Mouse (Mus musculus) cerebellum, postnatal 25 days (tissue): ENCODE measurements at regions not wholly inside any gene's neighbourhood (a gene's known extent, or its start where the extent isn't known, plus 50 kb on each side); places are given as distances from the start of the nearest gene placed in this dataset.
A peak's percentile ranks its signal among the peaks of the same experiment; 100 is the strongest.
"Not testable (repeated sequence)": the region's sequence is repeated elsewhere in the genome, so short reads cannot be mapped to it uniquely, and the experiment has no call there.

Source experiments
- DNase-seq, 2 experiments: peaks; one replicate each; pipeline ENCODE4 v3.0.0; 2021; ENCODE audit warnings: mixed read lengths in 2 of 2

DNA sequence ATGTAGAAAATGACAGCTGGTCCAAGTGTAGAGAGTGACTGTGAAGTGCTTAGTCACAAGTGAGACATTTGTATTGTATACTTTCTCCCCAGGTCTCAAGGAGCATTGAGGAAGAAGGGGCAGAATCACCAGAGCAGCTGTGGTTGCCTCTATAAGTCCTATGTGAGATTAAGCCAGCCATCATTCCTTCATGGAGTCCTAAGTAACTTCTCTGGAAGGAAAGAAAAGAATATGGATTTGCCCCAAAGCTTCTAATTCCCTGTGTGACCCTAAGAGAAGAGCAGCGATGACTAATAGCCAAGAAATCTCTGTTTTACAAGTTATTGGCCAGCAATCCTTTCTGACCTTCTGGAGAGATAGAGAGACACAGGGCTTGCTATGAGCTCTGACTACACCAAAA is 856.5 kb downstream of the Gm9195 start:
- no peak for DNase-seq

DNA sequence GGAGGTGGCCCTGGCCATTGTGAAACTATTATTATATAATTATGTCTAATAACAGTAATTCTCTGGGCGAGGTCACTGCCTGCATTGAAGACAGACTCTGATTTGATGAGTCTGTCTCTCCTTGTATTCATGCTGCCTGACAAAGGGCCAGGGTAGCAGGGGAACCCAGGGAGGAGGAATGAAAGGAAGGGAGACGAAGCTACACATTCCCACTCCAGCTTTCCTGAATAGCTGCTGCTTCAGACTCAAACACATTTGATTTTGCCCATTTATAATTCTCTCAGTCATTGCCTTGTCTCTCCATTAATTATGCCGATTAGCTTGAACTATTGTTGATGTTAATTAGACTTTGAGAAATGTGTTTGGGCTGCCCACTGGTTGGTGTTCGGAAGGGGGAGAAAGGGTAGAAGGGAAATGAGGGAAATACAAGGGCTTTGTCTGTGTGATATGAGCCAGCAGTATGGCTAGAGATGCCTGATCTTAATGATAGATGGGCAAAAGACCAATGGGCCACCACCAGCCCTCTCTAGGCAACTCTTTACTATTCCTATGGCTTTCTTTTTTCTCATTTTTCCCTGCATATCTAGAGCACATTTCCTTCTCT is 881.8 kb downstream of the Gm9195 start:
- DNase-seq, result no peak

DNA sequence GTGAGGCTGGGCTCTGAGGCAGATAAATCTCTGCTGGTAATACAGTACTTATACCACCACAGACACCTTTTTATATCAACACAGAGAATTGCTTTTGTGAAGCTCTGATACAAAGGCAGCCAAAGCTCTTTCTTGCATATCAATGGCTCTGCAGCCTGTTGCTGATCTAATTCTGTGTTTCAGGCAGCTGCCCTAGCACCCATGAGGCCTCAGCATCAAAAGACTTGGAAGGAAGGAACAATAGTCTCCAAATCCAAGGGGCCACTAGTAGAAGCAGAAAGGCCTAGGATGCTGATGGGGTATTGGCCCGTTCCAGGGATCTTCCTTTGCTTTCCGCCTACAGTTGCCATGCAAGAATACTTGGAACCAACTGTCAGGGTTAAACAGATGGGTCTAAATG is 887.9 kb downstream of the Gm9195 start:
- DNase-seq, result no peak

DNA sequence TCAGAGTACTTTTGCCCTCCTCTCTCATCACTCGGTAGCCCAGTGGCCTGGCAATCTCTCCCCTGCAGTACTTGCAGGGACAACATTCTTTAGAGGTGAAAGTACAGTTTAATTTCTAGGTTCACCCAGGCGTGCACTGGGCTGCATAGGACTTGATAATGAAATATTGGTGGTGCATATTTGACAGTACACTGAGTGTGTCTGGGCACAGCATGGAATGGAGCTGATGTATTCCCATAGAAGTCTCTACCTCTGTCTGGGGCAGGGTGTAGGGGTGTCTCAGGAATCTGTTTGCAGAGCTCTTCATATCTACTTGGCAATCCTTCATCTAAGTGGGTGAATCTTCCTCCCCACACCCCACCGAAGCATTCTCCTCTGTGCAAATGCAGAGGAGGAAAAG is 893.8 kb downstream of the Gm9195 start:
- no peak for DNase-seq

DNA sequence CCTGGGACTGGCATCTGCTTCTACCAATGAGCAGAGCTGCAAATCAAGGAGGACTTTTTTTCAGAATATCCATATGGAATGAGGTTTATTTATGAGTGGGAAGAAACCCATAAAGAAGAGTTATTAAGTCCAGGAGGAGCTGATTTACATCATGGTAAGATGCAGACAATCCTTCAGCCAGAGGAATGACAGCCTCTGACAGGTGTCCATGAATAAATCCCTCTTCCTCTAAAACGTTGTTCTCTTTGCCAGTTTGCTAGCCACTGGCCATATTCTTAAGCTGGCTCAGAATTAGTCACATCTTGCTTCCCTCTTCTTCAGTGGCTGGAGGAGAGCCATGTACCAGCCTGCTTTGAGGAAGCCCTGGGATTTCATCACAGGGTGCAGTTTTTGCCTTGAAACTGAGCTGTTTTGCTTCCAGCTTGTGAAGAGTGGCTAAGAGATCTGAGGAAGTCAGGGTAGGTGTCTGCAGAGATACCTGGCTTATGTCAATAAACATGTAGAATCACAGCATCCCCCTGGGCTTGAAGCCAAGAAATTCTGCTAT is 902.9 kb downstream of the Gm9195 start:
- DNase-seq, result no peak

DNA sequence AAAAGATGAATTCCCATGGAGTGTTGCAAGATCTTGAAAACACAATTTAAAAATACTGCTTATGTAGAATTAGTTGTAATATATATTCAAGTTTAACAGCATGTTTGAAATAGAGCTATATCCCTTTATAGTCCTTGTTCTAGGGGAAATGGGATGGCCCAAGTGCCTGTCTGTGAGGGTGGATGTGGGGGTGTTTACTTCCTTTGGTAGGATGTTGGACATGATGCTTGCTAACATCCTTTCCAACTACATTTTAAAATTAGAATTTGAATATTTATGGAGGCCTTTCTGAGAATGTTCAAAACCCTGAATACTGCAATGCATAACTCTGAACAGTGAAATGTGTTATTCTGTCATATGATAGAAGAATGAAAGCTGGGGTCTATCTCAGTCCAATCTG is 903.6 kb downstream of the Gm9195 start:
- no peak for DNase-seq

DNA sequence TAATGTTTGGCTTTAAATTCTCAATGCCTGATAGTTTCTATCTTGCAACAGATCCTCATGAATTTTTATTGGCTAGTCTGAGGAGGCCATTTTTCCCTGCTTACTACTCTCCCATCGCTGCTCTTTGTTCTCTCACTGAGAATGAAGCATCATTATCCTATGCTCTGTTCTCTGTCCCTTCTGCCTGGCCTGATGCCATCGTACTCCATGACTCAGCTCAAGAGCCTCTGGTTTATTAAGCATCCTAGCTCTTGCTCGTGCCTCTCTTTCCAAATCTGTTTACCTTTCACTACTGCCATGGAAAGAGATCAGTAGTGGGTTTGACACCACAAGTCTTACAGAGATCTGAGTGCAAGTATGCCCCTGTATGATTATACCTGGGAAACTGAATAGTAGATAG is 926.8 kb downstream of the Gm9195 start:
- DNase-seq, result no peak

DNA sequence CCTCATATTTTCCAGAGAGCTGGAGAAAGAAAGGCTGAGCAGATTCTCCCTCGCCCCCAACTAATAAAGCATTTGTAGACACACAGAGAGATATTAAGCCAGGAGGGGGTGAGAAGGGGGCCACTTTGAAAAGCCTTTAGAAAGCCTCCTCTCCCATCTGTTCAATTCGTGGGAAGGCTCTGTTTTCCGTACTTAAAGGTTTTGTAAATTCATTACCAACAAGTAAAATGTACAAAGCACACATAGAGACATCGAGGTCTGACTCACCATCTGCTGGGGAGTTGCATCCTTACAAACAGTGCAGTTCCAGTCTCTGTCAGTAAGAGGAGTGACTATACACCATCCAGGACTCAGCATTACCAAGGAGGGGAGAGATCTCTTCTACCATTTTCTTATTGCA is 929.7 kb downstream of the Gm9195 start:
- DNase-seq, result no peak

DNA sequence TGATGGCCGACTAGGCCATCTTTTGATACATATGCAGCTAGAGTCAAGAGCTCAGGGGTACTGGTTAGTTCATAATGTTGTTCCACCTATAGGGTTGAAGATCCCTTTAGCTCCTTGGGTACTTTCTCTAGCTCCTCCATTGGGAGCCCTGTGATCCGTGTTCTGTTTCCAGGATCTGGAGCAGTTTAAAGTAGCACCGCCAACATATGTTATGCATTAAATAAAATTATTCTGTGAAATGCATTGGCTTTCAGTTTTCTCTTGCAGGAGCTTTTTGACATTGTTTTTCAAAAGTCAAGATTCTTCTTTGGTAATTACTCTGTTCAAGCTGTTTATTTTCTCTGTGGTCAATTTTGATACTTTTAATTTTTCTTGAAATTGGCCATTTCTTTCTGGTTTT is 937.3 kb downstream of the Gm9195 start:
- DNase-seq, result not testable (repeated sequence)

DNA sequence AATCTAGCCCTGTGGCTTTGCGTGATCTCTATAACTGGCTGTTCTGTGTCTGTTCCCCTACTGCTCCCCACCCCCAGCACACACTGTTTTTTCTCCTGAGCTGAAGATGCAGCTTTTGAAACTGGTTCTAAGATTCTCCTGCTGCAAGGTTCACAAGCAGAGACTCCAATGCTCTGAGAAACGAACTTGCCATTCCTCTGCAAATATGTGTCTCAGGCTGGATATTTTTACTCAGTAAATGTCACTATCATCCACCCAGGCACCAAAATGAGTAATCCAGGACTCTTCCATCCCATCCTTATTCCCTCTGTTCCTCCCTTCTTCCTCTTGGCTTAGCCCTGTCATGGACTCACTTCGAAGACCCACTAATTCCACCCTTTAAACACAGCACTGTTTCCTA is 943.9 kb upstream of the Fam160b2 start:
- no peak for DNase-seq

DNA sequence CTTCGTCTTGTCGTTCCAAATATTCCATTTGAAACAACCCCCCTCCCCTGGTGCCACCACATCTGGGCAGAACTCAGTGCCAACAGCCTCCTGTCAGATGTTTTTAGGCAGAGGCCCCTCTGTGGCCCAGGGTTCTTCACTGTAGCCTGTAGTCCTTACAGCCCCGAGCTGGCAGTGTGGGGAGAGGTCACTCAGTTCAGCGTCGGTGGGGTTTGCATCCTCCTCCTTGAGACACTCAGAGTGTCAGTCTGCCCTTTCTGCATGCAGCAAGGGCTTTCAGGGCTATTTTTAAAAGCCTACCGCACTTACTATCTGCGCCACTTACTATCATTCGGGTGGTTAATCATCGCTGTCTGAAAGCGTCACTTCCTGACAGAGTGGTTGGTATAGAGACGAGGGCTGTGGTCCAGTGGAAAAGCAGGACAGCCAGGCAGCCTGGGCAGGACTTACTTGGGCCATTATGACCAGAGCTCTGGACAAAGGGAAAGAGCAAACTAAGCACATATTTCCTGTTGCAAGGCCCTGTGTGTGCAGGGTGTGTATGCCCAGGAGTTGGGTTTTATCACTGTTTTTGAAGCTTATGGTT is 932.5 kb upstream of the Fam160b2 start:
- no peak for DNase-seq

DNA sequence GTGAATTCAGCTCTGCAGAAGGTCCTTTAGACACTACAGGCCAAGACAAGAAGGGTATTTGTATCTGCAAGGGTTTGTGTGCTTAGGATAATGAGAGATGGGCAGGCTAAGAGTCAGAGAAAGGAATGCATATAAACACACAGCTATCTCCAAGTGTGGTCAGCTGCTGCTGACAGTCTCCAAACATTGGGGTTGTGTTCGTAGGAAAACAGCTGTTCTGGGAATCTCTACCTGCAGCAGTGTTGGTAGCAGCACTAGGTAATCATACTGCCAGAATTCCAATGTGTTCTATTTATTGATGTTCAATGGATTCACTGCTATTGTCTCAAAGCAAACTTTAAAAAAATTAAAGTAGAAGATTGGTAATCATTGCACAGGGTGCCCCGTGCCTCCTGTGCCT is 931.7 kb upstream of the Fam160b2 start:
- no peak for DNase-seq

DNA sequence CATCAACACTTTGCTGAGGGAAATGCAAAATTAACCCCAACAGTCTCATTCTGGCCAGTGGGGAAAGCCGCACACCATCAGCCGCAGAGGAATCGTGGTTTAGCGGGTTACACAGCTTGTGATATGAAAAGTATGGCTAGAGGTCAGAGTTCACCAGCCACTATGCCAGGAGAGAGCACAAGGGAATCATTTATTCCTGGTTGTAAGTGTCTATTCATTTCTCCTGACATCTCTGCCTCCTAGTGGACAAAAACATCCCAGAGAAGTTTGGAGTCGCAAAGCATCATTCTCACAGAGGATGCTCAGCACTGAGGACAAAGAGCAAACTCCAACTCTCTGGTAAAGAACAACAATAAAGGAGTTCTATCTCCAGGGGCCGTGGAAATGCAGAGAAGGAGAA is 930.8 kb upstream of the Fam160b2 start:
- DNase-seq, result peak in 1 of 2 experiments; percentile 3

DNA sequence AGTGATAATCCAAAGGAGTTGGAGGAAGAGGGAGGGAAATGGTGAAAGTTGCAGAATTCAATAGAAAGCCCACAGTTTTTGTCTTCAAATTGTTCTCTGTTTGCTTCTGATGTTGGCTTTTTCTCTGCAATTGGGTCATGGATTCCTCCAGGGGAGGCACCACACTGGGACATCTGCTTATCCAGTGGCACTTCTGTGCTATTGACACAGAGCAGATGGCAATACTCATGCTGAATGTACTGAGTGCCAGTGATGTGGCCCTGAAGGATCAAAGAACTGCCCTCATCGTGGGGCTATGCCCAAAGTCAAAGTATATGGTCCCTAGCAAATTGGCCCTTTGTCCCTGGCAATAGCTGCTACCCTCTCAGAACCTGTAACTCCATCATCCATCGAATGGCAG is 918.9 kb upstream of the Fam160b2 start:
- DNase-seq, result peak; percentile 31 to 45

DNA sequence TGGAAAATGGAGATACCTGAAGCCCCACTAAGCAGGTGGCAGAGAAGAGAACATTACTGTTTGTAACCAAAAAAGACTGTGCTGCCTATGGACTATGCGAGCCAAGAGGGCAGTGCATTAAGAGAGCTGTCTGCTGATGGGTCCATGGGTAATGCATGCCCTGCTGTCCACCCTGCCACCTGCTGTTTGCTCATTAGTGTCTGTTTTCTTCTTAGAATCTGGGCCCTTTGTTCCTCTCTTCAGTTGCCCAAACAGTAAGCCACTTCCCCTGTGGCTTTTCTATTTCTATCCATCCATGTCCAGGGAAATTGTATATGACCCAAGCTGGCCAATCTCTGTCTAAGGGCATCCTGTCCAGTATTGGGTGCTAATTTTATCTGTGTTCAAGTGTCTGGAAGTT is 901.2 kb upstream of the Fam160b2 start:
- DNase-seq, result peak in 1 of 2 experiments; percentile 9

DNA sequence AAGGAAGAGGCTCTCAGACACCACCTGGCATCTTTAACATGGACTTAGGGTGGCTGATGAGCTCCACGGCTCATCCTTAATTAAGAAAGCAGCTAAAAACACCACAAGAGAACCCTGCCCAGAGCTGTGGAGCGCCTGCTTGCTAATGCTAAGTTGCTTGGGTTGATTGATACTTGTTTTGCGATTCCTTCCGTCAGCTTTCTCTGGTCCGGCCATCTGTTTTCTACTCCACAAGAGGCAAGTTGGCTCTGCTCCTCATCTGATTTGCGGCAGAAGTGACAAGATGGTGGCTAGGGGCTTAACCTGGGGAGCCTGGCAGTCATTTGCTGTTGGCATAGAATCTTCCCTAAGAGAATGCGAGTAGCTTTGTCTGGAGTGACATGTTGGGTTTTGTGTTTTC is 891.6 kb upstream of the Fam160b2 start:
- DNase-seq, result peak; percentile 29 to 40

DNA sequence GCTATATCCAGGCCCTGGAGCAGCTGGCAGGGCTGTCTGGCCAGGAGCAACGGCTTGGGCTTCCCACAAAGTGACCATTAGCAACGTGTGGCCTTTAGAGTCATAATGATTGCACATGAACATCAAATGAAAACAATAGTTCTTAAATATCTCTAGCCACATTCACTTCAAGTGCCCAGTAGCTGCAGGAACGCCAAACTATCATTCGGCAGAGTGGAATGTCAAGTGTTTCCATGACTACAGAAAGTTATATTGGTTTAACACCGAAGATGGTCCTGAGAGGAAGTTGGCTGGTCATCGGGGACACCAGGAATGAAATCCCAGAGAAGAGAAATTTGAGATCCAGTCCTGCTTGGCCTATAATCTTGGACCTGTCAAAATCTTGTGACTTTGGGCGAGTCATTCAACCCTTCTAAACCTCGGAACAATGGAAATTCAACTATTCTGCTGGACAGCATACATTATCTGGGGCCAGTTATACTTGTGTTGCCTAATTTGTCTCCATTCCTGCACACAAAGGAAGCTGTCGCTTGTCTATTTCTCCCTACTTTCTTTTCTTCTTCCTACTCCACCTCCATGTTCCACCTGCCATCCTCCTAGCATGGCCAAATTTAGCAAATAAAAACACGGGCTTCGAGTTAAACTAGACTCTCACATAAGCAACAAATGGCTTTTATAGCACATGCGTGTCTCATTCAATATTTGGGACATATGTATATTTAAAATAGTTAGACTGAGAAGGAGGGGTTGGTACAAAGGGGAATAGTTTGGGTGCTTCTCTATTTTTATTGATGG is 886.7 kb upstream of the Fam160b2 start:
- no peak for DNase-seq

DNA sequence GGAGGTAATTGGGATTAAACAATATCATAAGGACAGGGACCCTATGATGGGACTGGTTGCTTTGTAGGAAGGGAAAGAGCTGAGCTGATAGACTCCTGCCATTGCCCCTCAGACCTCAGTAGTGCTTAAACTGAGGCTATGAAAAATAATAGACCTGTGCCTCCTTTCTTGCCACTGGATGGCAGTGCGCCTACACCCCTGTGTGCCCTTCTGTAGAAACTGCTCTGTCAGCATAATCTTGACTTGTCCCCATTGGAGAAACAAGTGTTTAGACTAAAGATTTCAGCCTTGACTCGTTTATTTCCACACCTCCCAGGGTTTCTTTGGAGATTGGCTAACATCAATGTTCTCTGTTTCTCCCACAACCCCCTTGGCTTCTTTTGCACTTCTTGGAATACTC is 876.0 kb upstream of the Fam160b2 start:
- peak in 1 of 2 experiments; percentile 11 for DNase-seq

DNA sequence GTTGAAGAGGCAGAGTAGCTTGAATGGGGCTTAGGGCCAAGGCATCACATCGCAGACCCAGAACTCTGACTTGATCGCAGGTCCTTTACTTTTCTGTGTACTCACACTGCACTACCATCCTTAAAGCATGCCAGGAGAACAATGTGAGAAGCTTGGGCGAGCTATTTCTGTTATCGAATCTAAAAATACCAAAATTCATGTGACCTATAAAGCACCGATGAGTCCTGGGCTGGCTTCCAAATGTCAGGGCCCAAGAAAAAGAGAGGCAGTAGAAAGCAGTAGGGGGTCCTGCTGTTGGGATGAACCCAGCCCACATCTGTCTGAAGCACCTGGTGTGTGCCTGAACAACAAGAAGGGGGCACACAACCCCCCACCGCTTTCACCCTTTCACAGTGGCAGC is 874.3 kb upstream of the Fam160b2 start:
- peak; percentile 29 to 35 for DNase-seq

DNA sequence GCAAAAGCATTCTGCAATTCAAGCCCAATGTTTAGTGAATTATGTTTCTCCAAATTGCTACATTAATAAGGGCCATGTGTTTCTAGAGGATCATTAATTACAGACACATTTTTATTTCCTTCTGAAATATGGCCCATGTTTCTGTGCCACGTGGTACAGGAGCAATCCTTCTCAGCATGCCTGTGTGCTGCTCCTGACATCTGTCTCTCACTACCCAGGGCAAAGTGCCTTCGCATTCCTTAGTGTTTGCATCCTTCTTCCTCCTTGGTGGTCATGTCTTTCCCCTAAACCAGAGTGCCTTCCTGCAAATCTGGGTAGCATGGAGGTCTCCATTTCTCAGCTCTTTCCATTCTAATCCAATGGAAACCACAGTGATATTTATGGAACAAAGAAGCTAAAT is 832.7 kb upstream of the Fam160b2 start:
- DNase-seq, result no peak
